Comparison of ENCODE assay signal across 8 mouse cellular contexts in genomic region chr1:119051938-119052551, GRCm38 (mm10). TPM values are rescaled to one million over a fixed set of nuclear protein-coding genes. Genes with fewer than 3 reads are reported as not detected.
DNase-seq lines count a peak whose midpoint lies in the region; ATAC-seq and TF ChIP-seq lines count a peak whose summit lies in the region.

No protein-coding gene starts in this region.

- WGBS in forebrain, embryonic 12.5 days = 0% methylated on average over 21 of the region's 21 CpGs
- WGBS in limb, embryonic 12.5 days = under 1% methylated on average over 21 of the region's 21 CpGs
- WGBS in olfactory bulb, adult 2 months = 2% methylated on average over 21 of the region's 21 CpGs

- no peaks in the 10 kb centered on the region for H3K9me3 ChIP-seq in forebrain, embryonic 12.5 days
- H3K9me3 ChIP-seq in limb, embryonic 12.5 days = no peaks in the 10 kb centered on the region

- no peak for DNase-seq in testis, postnatal 10 days (ENCODE audit: low spot score)
- DNase-seq in urinary bladder, postnatal 14 days (ENCODE audit: low spot score) = no peak
- DNase-seq in left cerebral cortex, adult 18-20 months (ENCODE audit: low spot score in 2 of 2) = no peak
- no peak for DNase-seq in cerebellum, postnatal 36 days

- peak overlapping the region; percentile 85 for H3K9ac ChIP-seq in forebrain, embryonic 12.5 days
- H3K9ac ChIP-seq in limb, embryonic 12.5 days (replicated peaks) = peak overlapping the region; percentile 89

- H3K36me3 ChIP-seq in testis, adult 2 months (ENCODE audit: control insufficient read depth, insufficient read depth, low read length) = no peaks in the 10 kb centered on the region
- H3K36me3 ChIP-seq in forebrain, embryonic 12.5 days (replicated peaks) = no peaks in the 10 kb centered on the region
- H3K36me3 ChIP-seq in limb, embryonic 12.5 days = no peaks in the 10 kb centered on the region

- H3K4me2 ChIP-seq in forebrain, embryonic 12.5 days = peak overlapping the region; percentile 83
- peak overlapping the region; percentile 71 for H3K4me2 ChIP-seq in limb, embryonic 12.5 days

- H3K27me3 ChIP-seq in testis, adult 2 months (ENCODE audit: control insufficient read depth, insufficient read depth, low read length) = no peaks in the 10 kb centered on the region; the same call in 1 of the 2 replicates
- H3K27me3 ChIP-seq in forebrain, embryonic 12.5 days = peaks cover 37% of the 10 kb centered on the region
- H3K27me3 ChIP-seq in limb, embryonic 12.5 days = 0 out of 2 replicates have a peak, but pooled peaks cover 3% of the 10 kb centered on the region

- ATAC-seq in forebrain, embryonic 12.5 days (ENCODE audit: low FRiP score) = no peak
- no peak for ATAC-seq in limb, embryonic 12.5 days (ENCODE audit: insufficient number of reproducible peaks, insufficient read depth, low FRiP score, low TSS enrichment, low read depth)

- no peak for TF ChIP-seq POLR2A in testis, adult 2 months (IDR thresholded peaks at IDR 0.05; ENCODE audit: control insufficient read depth, low read depth, low read length)
- no peak for TF ChIP-seq POLR2A in olfactory bulb, adult 2 months (IDR thresholded peaks at IDR 0.05; ENCODE audit: insufficient read depth, low read depth, low read length)

- H3K4me1 ChIP-seq in testis, adult 2 months (ENCODE audit: control insufficient read depth, insufficient read depth, low read length) = peaks cover 16% of the 10 kb centered on the region
- peaks cover 75% of the 10 kb centered on the region for H3K4me1 ChIP-seq in forebrain, embryonic 12.5 days
- peaks cover 65% of the 10 kb centered on the region for H3K4me1 ChIP-seq in limb, embryonic 12.5 days (replicated peaks)
- peaks cover 28% of the 10 kb centered on the region for H3K4me1 ChIP-seq in olfactory bulb, adult 2 months (ENCODE audit: control insufficient read depth, insufficient read depth, low read length)

- TF ChIP-seq CTCF in testis, adult 2 months (IDR thresholded peaks at IDR 0.05; ENCODE audit: control insufficient read depth, insufficient read depth, insufficient replicate concordance, low read depth, low read length) = no peak
- no peak for TF ChIP-seq CTCF in olfactory bulb, adult 2 months (IDR thresholded peaks at IDR 0.05; ENCODE audit: insufficient read depth, low read depth, low read length)

- peak overlapping the region; percentile 73 for H3K4me3 ChIP-seq in testis, adult 2 months (ENCODE audit: control insufficient read depth, low read depth, low read length)
- H3K4me3 ChIP-seq in forebrain, embryonic 12.5 days (replicated peaks) = peak overlapping the region; percentile 57
- H3K4me3 ChIP-seq in limb, embryonic 12.5 days (replicated peaks) = peak overlapping the region; percentile 72
- H3K4me3 ChIP-seq in olfactory bulb, adult 2 months (ENCODE audit: insufficient read depth, low read depth, low read length) = peak overlapping the region; percentile 47

- H3K27ac ChIP-seq in testis, adult 2 months (ENCODE audit: control insufficient read depth, insufficient read depth, low read depth, low read length) = no peak overlapping the region; the same call in 1 of the 2 replicates
- H3K27ac ChIP-seq in forebrain, embryonic 12.5 days = peak overlapping the region; percentile 98
- peak overlapping the region; percentile 99 for H3K27ac ChIP-seq in limb, embryonic 12.5 days
- no peak overlapping the region for H3K27ac ChIP-seq in olfactory bulb, adult 2 months (ENCODE audit: insufficient read depth, low read depth, low read length)

RNA-seq across cellular contexts. Expression of gene Gli2, which starts 1.4 kb away (rescaled TPM):
- polyA plus RNA-seq in testis, adult 2 months (2012; rRNA removed) = 1.3 and 1.4 TPM in 2 replicates
- polyA plus RNA-seq in forebrain, embryonic 12.5 days (2016; fragmentation: Nextera tagmentation; extraction: Ambion mirVana) = 10.8 and 11.4 TPM in 2 replicates
- polyA plus RNA-seq in limb, embryonic 12.5 days (2016; fragmentation: Nextera tagmentation; extraction: Ambion mirVana) = 14.2 and 18.2 TPM in 2 replicates
- not detected in 2 replicates for polyA plus RNA-seq in olfactory bulb, adult 2 months (2012; ENCODE audit: insufficient read depth, insufficient read length, low replicate concordance, missing spikeins)
- 1 to 10 TPM; 2.5 to 3.1 TPM for total RNA-seq in left cerebral cortex, adult 18-20 months (2021)

Comparison
In these comparisons a context has a peak if more than half of its experiments do, and no peak if none do; other contexts are left out.
1. H3K27ac ChIP-seq: peak in forebrain, embryonic 12.5 days (single experiment) and limb, embryonic 12.5 days (single experiment); none in testis, adult 2 months (single experiment) and olfactory bulb, adult 2 months (single experiment).
2. Peak in every context shown above with its lines, with median percentiles within 50 percentile points of each other: H3K4me3 ChIP-seq.